Mouse (Mus musculus): Measurements from ENCODE around the gene Ssu72. TPM values are rescaled to one million over a fixed set of nuclear protein-coding genes. Genes with fewer than 3 reads are reported as not detected.
A peak's percentile ranks its signal among the peaks of the same experiment; 100 is the strongest.

Ssu72 gene
- polyA plus RNA-seq, 1 experiment: 92.4 TPM

DNA sequence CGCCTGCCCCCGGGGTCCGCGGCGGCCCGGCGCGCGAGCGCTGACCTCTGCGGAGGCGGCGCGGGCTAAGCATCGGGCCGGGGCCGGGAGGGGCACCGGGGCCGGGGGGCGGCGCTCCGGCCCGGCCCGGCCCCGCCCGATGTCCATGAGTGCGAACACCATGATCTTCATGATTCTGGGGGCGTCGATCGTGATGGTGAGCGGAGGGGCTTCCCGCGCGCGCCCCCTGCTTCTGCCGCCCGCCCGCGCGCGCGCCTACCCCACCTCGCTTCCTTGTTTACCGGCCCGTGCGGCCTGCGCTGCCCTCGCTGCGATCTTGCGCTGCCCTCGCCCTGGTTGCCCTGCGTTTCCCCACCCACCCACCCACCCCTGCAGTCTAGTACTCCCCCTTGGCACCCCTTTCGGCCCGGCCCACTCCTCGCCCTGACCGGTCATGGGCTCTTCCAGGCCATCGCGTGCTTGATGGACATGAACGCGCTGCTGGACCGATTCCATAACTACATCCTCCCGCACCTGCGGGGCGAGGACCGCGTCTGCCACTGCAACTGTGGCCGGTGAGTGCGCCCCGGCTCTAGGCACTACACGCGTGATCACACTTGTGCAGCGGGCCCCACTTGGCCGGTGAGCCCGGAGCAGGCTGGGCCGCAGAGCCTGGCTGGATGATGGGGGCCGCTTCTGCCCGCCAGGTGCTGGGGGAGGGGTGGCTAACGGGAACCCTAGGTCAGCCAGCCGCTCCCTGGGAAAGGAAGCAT is 30.5 kb downstream of the Ssu72 start:
- H3K79me3 ChIP-seq (ENCODE audit: low read depth): no peaks in the 10 kb centered on the region
- TF ChIP-seq USF1 (IDR thresholded peaks at IDR 0.05; ENCODE audit: low read depth): no peak
- TF ChIP-seq MYOG (IDR thresholded peaks at IDR 0.05; ENCODE audit: control insufficient read depth, extremely low read depth, insufficient read length): no peak
- no peak for TF ChIP-seq MYOD1 (IDR thresholded peaks at IDR 0.05; ENCODE audit: control insufficient read depth, insufficient read length, low read depth)
- no peak for TF ChIP-seq MAX (IDR thresholded peaks at IDR 0.05)
- TF ChIP-seq CEBPB (IDR thresholded peaks at IDR 0.05; ENCODE audit: low read depth): no peak
- TF ChIP-seq CTCF (IDR thresholded peaks at IDR 0.05; ENCODE audit: control insufficient read depth, insufficient read depth, insufficient read length): no peak
- no peak for TF ChIP-seq FOSL1 (IDR thresholded peaks at IDR 0.05; ENCODE audit: insufficient read depth, low read length, poor library complexity, severe bottlenecking)
- H3K27me3 ChIP-seq (ENCODE audit: control insufficient read depth, insufficient read depth, insufficient read length): no peaks in the 10 kb centered on the region
- H3K79me2 ChIP-seq (ENCODE audit: control insufficient read depth, insufficient read depth): peaks cover 7% of the 10 kb centered on the region
- peak overlapping the region; percentile 90 for H3ac ChIP-seq (ENCODE audit: control insufficient read depth, insufficient read length, low read depth)
- H3K36me3 ChIP-seq (ENCODE audit: control insufficient read depth, insufficient read depth): peaks cover 31% of the 10 kb centered on the region
- H3K4me3 ChIP-seq (ENCODE audit: insufficient read depth, poor library complexity, severe bottlenecking): peak overlapping the region; percentile 45

DNA sequence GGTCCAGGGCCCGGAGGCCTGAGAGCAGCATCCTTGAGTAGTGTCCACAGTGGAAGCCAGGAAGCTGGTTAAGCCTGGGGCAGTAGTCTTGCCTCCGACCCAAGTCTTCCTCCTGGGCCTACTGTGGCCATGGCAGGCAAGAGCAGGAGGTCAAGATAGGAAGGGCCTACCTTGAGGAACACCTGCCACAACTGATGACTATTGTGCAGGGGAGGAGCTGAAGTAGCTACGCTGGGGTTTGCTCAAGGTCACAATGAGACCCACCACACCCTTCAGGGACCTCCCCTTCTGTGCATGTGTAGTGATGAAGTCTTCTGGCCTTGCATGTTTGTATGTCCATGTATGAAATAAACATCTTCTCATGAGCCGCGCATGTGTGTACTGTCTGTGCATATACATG is 31.2 kb downstream of the Ssu72 start:
- H3ac ChIP-seq (ENCODE audit: control insufficient read depth, insufficient read length, low read depth): peak overlapping the region; percentile 90
- no peaks in the 10 kb centered on the region for H3K27me3 ChIP-seq (ENCODE audit: control insufficient read depth, insufficient read depth, insufficient read length)
- H3K36me3 ChIP-seq (ENCODE audit: control insufficient read depth, insufficient read depth): peaks cover 32% of the 10 kb centered on the region
- H3K79me3 ChIP-seq (ENCODE audit: low read depth): no peaks in the 10 kb centered on the region
- peaks cover 7% of the 10 kb centered on the region for H3K79me2 ChIP-seq (ENCODE audit: control insufficient read depth, insufficient read depth)
- H3K4me3 ChIP-seq (ENCODE audit: insufficient read depth, poor library complexity, severe bottlenecking): peak overlapping the region; percentile 45
- TF ChIP-seq MYOD1 (IDR thresholded peaks at IDR 0.05; ENCODE audit: control insufficient read depth, insufficient read length, low read depth): no peak
- TF ChIP-seq CTCF (IDR thresholded peaks at IDR 0.05; ENCODE audit: control insufficient read depth, insufficient read depth, insufficient read length): no peak
- no peak for TF ChIP-seq MYOG (IDR thresholded peaks at IDR 0.05; ENCODE audit: control insufficient read depth, extremely low read depth, insufficient read length)
- TF ChIP-seq MAX (IDR thresholded peaks at IDR 0.05): no peak
- no peak for TF ChIP-seq USF1 (IDR thresholded peaks at IDR 0.05; ENCODE audit: low read depth)
- no peak for TF ChIP-seq FOSL1 (IDR thresholded peaks at IDR 0.05; ENCODE audit: insufficient read depth, low read length, poor library complexity, severe bottlenecking)
- TF ChIP-seq CEBPB (IDR thresholded peaks at IDR 0.05; ENCODE audit: low read depth): no peak

DNA sequence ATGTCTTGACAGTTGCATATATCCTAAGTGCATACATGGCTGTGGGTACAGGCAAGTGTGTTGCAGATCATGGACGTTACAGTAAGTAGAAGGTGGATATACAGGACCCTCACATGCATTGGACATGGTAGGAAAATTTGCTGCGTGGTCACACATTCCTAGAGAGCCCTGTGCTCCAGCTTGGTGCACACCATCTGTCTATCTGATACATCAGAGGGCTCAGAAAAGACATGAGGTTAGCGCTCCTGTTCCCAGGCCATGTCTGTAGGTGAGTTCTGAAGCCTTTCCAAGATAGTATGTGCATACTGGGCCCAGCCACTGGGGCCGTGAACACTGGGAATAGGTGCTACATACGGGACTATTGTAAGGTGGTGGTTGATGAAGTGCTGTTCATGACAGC is 31.8 kb downstream of the Ssu72 start:
- peaks cover 34% of the 10 kb centered on the region for H3K36me3 ChIP-seq (ENCODE audit: control insufficient read depth, insufficient read depth)

DNA sequence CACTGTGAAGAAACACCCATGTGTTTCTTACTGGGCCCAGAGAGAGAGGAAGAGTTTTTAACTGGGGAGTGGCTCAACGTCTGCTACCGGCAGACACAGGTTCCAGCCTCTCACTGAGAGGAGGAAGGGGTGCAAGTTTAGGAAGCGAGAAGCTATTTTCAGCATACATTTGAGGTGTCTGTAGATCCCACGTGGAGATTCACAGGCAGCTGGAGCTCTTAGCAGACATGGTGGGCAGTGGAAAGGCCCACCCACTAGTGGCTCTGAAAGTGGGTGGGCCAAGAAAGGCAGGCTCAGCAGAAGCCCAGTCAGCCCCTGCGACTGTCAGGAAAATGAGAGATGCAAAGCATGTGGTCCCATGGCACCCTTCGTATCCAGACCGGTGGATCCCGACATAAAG is 33.7 kb downstream of the Ssu72 start:
- TF ChIP-seq MYOG (IDR thresholded peaks at IDR 0.05; ENCODE audit: control insufficient read depth, extremely low read depth, insufficient read length) (no peak), MYOD1 (IDR thresholded peaks at IDR 0.05; ENCODE audit: control insufficient read depth, insufficient read length, low read depth) (no peak), CEBPB (IDR thresholded peaks at IDR 0.05; ENCODE audit: low read depth) (no peak), MAX (IDR thresholded peaks at IDR 0.05) (no peak), USF1 (IDR thresholded peaks at IDR 0.05; ENCODE audit: low read depth) (no peak), CTCF (IDR thresholded peaks at IDR 0.05; ENCODE audit: control insufficient read depth, insufficient read depth, insufficient read length) (no peak), FOSL1 (IDR thresholded peaks at IDR 0.05; ENCODE audit: insufficient read depth, low read length, poor library complexity, severe bottlenecking) (no peak)
- Histone ChIP-seq H3K27me3 (ENCODE audit: control insufficient read depth, insufficient read depth, insufficient read length) (no peaks in the 10 kb centered on the region), H3K79me3 (ENCODE audit: low read depth) (peaks cover 5% of the 10 kb centered on the region), H3K4me3 (ENCODE audit: insufficient read depth, poor library complexity, severe bottlenecking) (no peak overlapping the region), H3ac (ENCODE audit: control insufficient read depth, insufficient read length, low read depth) (no peak overlapping the region), H3K79me2 (ENCODE audit: control insufficient read depth, insufficient read depth) (peaks cover 7% of the 10 kb centered on the region), H3K36me3 (ENCODE audit: control insufficient read depth, insufficient read depth) (peaks cover 34% of the 10 kb centered on the region)

More for the DNA sequence above, 31.8 kb downstream of the Ssu72 start:
- no peaks in the 10 kb centered on the region for H3K79me3 ChIP-seq (ENCODE audit: low read depth)
- H3K4me3 ChIP-seq (ENCODE audit: insufficient read depth, poor library complexity, severe bottlenecking): no peak overlapping the region
- no peak overlapping the region for H3ac ChIP-seq (ENCODE audit: control insufficient read depth, insufficient read length, low read depth)
- TF ChIP-seq MYOD1 (IDR thresholded peaks at IDR 0.05; ENCODE audit: control insufficient read depth, insufficient read length, low read depth) (no peak), MYOG (IDR thresholded peaks at IDR 0.05; ENCODE audit: control insufficient read depth, extremely low read depth, insufficient read length) (no peak), USF1 (IDR thresholded peaks at IDR 0.05; ENCODE audit: low read depth) (no peak), FOSL1 (IDR thresholded peaks at IDR 0.05; ENCODE audit: insufficient read depth, low read length, poor library complexity, severe bottlenecking) (no peak), CEBPB (IDR thresholded peaks at IDR 0.05; ENCODE audit: low read depth) (no peak), MAX (IDR thresholded peaks at IDR 0.05) (no peak), CTCF (IDR thresholded peaks at IDR 0.05; ENCODE audit: control insufficient read depth, insufficient read depth, insufficient read length) (no peak)
- H3K79me2 ChIP-seq (ENCODE audit: control insufficient read depth, insufficient read depth): peaks cover 7% of the 10 kb centered on the region
- no peaks in the 10 kb centered on the region for H3K27me3 ChIP-seq (ENCODE audit: control insufficient read depth, insufficient read depth, insufficient read length)

DNA sequence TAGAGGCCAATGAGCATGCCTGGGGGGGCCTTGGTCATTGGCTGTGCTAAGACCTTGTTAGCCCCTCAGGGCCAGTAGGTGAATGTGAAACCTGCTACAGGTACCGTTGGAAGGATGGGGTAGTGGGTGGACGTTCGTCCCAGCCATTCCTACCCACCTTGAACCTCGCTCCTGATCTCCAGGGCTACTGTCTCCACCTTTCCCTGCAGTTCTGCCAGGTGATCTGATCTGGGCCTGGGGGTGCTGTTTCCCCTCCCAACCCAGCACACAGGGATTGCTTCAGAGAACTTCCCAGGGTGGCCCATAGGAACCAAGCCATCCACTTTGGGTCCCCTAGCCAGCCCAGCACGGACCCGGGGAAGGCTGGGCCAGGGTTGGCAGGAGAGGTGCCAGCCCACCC is 34.6 kb downstream of the Ssu72 start:
- Histone ChIP-seq H3K79me2 (ENCODE audit: control insufficient read depth, insufficient read depth) (peaks cover 7% of the 10 kb centered on the region), H3ac (ENCODE audit: control insufficient read depth, insufficient read length, low read depth) (no peak overlapping the region), H3K79me3 (ENCODE audit: low read depth) (peaks cover 5% of the 10 kb centered on the region), H3K4me3 (ENCODE audit: insufficient read depth, poor library complexity, severe bottlenecking) (no peak overlapping the region), H3K27me3 (ENCODE audit: control insufficient read depth, insufficient read depth, insufficient read length) (no peaks in the 10 kb centered on the region), H3K36me3 (ENCODE audit: control insufficient read depth, insufficient read depth) (peaks cover 38% of the 10 kb centered on the region)
- TF ChIP-seq USF1 (IDR thresholded peaks at IDR 0.05; ENCODE audit: low read depth) (no peak), MAX (IDR thresholded peaks at IDR 0.05) (no peak), FOSL1 (IDR thresholded peaks at IDR 0.05; ENCODE audit: insufficient read depth, low read length, poor library complexity, severe bottlenecking) (no peak), CEBPB (IDR thresholded peaks at IDR 0.05; ENCODE audit: low read depth) (no peak), MYOG (IDR thresholded peaks at IDR 0.05; ENCODE audit: control insufficient read depth, extremely low read depth, insufficient read length) (no peak), CTCF (IDR thresholded peaks at IDR 0.05; ENCODE audit: control insufficient read depth, insufficient read depth, insufficient read length) (no peak), MYOD1 (IDR thresholded peaks at IDR 0.05; ENCODE audit: control insufficient read depth, insufficient read length, low read depth) (no peak)
